Mouse (Mus musculus) fat pad, adult 2 months (tissue): ENCODE measurements around the gene Snx15.

Source experiments
- DNase-seq: peaks from one replicate; pipeline ENCODE4 v3.0.0-alpha.2; 2011; ENCODE audit warnings: low read depth, low spot score; ENCODE audit errors: extremely low read depth

Gene Snx15

DNA sequence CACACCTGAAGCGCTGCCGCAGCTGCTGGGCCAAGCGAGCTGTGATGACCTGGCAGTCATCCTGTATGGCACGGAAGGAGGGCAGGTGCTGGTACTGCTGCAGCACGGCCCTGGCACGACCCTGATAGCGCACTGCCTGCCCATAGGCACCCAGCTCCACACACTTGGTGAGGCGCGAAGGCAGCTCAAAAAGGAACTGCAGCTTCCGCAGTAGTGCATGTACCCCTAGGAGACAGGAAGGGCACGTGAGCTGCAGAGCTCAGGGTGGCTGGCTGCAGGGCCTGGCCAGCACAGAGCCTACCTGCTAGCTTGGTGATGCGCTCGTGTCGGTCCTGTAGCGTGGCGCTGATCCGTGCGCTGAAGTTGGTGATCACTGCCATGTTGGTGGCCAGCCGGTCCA, 56.8 kb downstream of the Snx15 start:
- no peak for DNase-seq

- no peak for DNase-seq
These were observed 57.4 kb downstream of the Snx15 start for GRCm38 (mm10) chr19:6070571-6071250.

GRCm38 (mm10) chr19:6069851-6070250, 58.3 kb downstream of the Snx15 start:
- DNase-seq, result no peak
